Comparison of ENCODE assay signal across 16 mouse cellular contexts in genomic region chr12:103530596-103530995, GRCm38 (mm10).
DNase-seq lines count a peak whose midpoint lies in the region; ATAC-seq lines count a peak whose summit lies in the region.
"Had no signal": no experiment of that assay in that cellular context is flagged by ENCODE, and none has a peak within 500 bp of the region (broad histone marks: within the 10 kb centered on the region; RNA-seq: fewer than 3 reads in every experiment).

No protein-coding gene starts in this region.

- ATAC-seq in cerebellum, adult (ENCODE audit: insufficient number of reproducible peaks, low FRiP score, low TSS enrichment), result no peak
- ATAC-seq: CD4-positive, CD25-positive, alpha-beta regulatory T cell, adult 4 months; forebrain, embryonic 15.5 days had no signal

- peak; percentile 20 for DNase-seq in cerebellum, adult 11 months
- no peak for DNase-seq in cerebellum, adult 8-10 months
- peak; percentile 10 to 16 for DNase-seq in cerebellum, postnatal 10 days
- DNase-seq in kidney, adult 9 months, result peak; percentile 25
- DNase-seq in kidney, postnatal 14 days, result no peak
- peak; percentile 20 to 62 for DNase-seq in kidney, postnatal 36 days
- DNase-seq: adrenal gland, adult 8-10 months; adrenal gland, postnatal 36 days; B cell, adult 2 months; cerebellum, adult 2 months; gastrocnemius, postnatal 36 days; heart, adult 11 months; heart, postnatal 36 days had no signal

Comparison
In these comparisons a context has a peak if more than half of its experiments do, and no peak if none do; other contexts are left out.
1. DNase-seq: peak in cerebellum, adult 11 months (single experiment), cerebellum, postnatal 10 days (2 of 2), kidney, adult 9 months (single experiment) and kidney, postnatal 36 days (2 of 2); none in cerebellum, adult 8-10 months (single experiment) and kidney, postnatal 14 days (single experiment).